Mouse (Mus musculus) E14TG2a.4 (cell line): ENCODE data around the gene Maml3.

Experiments
- CTCF ChIP-seq: conservative IDR thresholded peaks from 2 replicates; pipeline ENCODE4 v1.5.1; 2014; ENCODE audit warnings: low read length
- NANOG ChIP-seq: IDR thresholded peaks from 2 replicates; pipeline ENCODE4 v1.6.1; 2014; ENCODE audit warnings: borderline replicate concordance, low read length, mixed read lengths
- POU5F1 ChIP-seq: IDR thresholded peaks from 2 replicates; pipeline ENCODE4 v1.6.1; 2014; ENCODE audit warnings: low read length, borderline replicate concordance

- TF ChIP-seq CTCF, result no peak
- no peak for TF ChIP-seq NANOG
- no peak for TF ChIP-seq POU5F1
These were observed 176.7 kb downstream of the Maml3 start for GRCm38 (mm10) chr3:51928188-51928587.
